Mouse (Mus musculus): ENCODE results near the gene Rps11.
"Not testable (repeated sequence)": the region's sequence is repeated elsewhere in the genome, so short reads cannot be mapped to it uniquely, and the experiment has no call there.

Rps11 gene

DNA sequence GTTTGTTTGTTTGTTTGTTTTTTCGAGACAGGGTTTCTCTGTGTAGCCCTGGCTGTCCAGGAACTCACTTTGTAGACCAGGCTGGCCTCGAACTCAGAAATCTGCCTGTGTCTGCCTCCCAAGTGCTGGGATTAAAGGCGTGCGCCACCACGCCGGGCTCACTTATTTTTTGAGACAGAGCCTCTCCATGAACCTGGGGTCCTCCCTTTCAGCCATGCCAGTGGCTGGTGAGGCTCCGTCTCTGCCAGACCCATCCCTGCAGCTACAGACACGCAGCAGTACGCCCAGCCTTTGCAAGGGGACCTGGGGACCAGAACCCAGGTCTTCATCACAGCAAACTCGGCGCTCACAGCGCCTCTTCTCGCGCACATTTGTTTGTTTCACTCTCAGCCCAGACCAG is 28.3 kb downstream of the Rps11 start:
- in situ Hi-C loops (cut with MboI; ENCODE audit: low pct_unique_long_range_greater_than_20kb in 1 of 2, low sequenced_read_pairs in 2 of 2, unreplicated experiment in 1 of 2): not testable (repeated sequence)

DNA sequence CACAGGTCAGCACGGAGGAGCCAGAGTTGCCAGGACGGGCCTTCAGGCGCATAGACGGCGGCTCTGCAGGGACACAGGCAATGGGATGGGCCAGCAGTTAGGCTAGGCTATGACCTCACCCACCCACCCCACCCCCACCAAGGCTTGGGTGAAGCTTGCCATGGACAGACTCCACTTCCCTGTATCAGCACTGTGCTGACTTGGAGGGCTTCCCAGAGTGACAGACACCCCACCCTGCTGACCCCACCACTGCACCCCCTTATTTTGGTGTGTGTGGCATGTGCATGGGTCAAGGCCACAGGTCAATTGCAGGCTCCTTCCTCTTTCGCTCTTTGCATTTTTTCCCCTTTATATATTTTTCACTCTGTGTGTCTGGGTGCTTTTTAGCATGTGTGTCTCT is 28.9 kb downstream of the Rps11 start:
- in situ Hi-C loops (cut with MboI; ENCODE audit: low pct_unique_long_range_greater_than_20kb in 1 of 2, low sequenced_read_pairs in 2 of 2, unreplicated experiment in 1 of 2): no loop called here

DNA sequence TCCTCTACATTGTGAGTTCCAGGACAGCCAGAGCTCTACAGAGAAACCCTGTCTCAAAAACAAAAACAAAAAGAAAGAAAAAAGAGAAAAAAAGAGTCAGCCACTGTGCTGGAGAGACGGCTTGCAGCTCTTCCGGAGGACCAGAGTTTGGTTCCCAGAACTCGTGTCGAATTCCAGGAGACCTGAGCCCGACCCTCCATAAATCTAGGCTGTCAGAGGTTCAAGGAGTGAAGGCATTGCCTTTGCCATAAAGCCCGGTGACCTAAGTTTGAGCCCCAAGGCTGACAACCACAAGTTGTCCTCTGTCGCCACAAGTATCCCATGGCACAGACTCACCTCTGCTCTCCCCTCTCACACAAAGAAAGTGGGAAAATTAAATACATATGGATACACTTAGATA is 30.1 kb downstream of the Rps11 start:
- in situ Hi-C loops (cut with MboI; ENCODE audit: low pct_unique_long_range_greater_than_20kb in 1 of 2, low sequenced_read_pairs in 2 of 2, unreplicated experiment in 1 of 2): no loop called here

DNA sequence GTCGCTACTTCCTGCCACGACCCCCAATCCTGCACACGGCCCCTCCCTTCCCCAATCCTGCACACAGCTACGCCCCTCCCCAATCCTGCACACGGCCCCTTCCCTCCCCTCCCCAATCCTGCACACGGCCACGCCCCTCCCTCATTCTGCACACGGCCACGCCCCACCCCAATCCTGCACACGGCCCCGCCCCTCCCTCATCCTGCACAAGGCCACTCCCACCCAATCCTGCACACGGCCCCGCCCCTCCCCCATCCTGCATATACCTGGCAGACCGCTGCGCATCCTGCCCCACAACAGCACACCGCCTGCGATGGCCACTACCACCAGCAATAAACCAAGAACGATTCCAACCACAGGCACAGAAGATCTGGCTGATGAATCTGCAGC is 30.7 kb downstream of the Rps11 start:
- in situ Hi-C loops (cut with MboI; ENCODE audit: low pct_unique_long_range_greater_than_20kb in 1 of 2, low sequenced_read_pairs in 2 of 2, unreplicated experiment in 1 of 2): no loop called here

DNA sequence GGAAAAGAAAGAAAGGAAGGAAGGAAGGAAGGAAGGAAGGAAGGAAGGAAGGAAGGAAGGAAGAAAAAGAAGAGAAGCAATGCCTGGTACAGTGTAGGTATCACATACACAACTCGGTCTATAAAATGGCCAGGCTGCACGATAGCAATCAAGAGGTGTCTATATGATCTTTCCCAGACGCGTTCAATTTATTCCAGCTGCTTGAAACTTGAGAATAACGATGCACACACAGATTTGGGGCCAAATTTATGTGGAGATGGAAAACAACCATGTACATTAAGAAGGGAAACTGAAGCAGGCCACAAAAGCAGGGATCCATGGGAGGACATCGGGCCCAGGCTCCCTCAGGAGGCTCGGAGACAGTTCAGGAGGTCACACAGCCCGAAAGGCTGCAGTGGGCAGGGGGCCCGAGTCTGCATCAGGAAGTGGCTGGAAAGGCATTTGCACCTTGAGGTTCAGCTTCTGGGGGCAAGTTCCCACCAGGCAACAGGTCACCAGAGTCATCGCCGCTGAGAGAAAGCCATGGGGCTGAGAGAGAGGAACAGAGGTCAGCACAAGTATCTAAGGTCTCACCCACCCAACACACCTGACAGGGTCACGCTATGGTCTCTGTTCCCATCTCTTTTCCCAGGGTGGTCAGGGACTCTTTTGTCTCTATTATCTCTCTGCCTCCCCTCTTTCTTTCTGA is 31.3 kb downstream of the Rps11 start:
- in situ Hi-C loops (cut with MboI; ENCODE audit: low pct_unique_long_range_greater_than_20kb in 1 of 2, low sequenced_read_pairs in 2 of 2, unreplicated experiment in 1 of 2): no loop called here

DNA sequence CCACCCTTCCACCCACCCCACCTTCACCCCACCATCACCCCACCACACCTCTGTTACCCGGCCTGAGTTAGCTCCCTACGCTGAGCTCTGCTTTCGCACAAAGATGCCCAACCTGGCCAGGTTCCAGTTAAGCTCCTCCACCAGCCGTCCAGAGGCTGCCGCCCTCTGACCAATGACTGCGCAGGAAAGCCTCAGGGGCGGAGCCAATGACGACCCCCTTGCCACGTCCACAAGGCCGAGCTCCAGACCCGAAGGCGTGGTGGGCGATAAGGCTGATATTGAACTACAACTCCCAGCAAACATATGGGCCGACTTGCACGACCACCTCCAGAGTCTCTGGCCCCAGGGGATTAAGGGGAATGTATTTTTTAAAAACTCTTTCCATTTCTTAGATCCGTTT is 32.2 kb downstream of the Rps11 start, which contains the start of gene Rcn3:
TSS of gene Rcn3 (minus strand) at position 174 of the 400 bp plus-strand sequence.
- in situ Hi-C loops (cut with MboI; ENCODE audit: low pct_unique_long_range_greater_than_20kb in 1 of 2, low sequenced_read_pairs in 2 of 2, unreplicated experiment in 1 of 2): no loop called here

DNA sequence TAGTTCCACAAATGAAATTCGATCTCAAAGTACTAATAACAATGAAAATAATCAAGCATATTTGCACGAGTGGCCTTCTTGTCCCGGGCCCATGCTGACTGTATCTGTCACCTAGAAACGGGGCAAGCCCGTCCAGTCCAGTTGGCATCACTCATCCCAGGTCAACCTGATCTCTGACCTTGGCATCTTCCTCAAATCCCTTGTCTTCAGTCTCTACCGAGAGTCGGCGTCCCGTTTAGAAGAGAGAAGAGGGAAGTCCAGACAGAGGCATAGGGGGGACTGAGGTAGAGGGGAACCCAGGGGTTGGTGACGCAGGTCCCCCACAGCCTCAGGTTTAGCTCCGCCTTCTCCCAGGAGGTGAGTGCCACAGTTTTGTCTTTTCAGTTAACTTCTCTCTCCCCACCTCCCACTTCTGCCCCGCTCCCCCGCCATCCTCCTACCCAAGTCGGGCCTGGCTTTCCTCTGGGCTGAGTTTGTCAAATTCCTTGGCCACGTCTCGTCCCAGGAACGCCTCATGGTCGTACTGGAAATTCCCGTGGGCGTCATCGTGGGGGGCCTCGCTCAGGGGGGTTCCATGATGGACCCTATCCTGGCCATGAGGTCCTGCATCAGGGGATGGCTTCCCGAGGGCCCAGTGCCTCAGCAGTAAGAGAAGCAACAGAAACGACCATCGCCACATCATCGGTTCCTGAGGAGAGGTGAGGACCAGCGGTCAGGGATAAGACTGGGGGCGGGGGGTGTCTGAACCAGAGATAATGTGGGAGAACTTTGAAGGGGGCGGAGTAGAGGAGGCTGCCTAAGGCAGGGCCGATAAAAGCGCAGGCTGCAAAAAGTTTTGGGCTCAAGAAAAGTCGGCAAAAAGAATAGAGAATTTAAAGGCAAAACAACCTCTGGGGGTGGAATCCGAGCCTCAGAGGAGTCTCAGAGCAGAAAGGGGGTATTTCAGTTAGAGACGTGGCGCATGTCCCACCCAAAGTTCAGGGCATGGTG is 32.9 kb downstream of the Rps11 start:
- in situ Hi-C loops (cut with MboI; ENCODE audit: low pct_unique_long_range_greater_than_20kb in 1 of 2, low sequenced_read_pairs in 2 of 2, unreplicated experiment in 1 of 2): no loop called here

DNA sequence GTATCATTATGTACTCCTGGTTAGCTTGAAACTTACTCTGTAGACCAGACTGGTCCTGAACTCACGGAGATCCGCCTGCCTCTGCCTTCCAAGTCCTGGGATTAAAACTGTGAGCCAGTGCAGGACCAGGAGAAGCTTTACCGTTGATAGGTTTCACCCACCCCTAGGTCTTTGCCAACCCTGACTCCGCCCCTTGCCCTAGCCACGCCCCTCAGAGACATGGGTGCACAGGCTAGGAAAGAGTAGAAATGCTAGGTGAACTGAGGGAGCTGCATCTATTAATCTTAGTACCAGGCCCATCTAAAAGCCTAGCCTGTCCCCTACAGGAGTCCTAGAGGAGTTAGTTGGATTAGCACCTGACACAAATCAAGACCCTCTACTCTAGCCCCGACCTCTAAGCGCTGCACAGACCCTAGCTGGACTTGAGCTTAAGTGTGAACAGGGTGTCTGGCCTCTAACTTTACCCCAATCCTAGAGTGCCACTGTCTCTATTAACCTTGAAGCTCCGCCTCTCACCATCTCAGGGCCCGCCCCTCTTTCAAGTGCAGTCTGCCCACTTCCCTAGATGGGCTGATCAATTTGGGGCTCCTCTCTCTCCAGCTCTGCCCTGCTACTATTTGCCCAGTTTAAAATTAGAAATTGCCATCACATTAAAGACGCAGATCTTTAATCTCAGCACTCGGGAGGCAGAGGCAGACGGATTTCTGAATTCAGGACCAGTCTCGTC is 33.8 kb downstream of the Rps11 start:
- in situ Hi-C loops (cut with MboI; ENCODE audit: low pct_unique_long_range_greater_than_20kb in 1 of 2, low sequenced_read_pairs in 2 of 2, unreplicated experiment in 1 of 2): no loop called here

DNA sequence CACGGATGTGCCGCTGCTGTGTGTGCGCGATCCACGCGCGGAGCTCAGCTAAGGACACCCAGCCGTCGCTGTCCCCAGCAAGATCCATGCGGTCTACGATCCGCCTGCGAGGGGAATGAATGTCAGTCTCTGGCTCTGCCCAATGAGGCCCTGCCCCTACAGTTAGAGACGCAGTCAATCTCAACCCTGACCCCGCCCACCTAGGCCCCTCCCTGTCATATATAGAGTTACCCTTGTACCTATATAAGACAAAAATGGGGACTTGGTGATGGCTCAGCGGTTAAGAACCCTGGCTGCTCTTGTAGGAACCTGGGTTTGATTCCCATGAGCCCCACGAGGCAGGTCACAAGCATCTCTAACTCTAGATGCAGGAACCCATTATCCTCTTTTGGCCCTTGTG is 35.6 kb downstream of the Rps11 start:
- in situ Hi-C loops (cut with MboI; ENCODE audit: low pct_unique_long_range_greater_than_20kb in 1 of 2, low sequenced_read_pairs in 2 of 2, unreplicated experiment in 1 of 2): no loop called here

DNA sequence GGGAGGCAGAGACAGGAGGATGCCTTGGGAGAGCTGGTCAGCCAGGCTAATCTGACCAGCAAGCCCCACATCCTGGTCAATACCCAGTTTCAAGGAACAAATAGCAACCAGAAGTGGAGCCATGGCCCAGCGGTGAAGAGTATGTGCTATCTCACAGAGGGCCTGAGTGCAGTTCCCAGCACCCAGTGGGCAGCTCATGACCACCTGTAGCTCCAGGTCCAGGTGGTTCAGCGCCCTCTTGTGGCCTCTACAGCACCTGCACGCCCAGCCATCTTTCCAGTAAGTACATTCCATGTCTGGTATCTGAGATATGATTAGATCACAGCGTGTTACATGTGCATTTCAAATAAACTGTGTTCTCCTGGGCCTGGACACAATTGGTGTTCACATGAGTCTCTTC is 38.2 kb downstream of the Rps11 start:
- in situ Hi-C loops (cut with MboI; ENCODE audit: low pct_unique_long_range_greater_than_20kb in 1 of 2, low sequenced_read_pairs in 2 of 2, unreplicated experiment in 1 of 2): no loop called here

DNA sequence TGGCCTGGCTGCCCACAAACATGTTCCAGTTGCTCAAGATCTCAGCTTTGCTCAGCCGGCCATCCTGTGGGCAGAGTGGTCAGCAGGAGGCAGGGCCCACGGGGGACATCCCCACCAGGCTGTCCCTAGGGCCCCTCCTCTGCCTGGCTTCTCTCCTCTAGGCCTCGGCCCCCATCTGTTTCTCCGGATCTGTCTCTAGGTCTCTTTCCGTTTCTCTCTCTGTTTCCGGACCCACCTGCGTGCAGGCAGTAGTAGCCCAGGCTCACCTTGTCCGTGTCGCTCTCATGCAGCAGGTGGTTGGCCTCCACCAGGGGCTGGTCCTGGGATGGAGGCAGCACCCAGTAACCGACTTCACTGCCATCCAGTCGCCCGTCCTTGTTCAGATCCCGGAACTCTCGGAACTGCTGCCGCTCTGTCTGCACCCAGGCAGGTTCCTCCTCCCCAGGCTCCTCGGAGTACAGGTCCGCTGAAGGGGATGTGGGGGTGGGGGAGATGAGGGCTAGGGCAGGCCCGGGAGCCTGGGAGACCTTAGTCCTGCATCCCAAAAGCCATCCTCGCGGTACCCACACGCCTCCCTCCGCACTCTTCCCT is 40.8 kb downstream of the Rps11 start:
- in situ Hi-C loops (cut with MboI; ENCODE audit: low pct_unique_long_range_greater_than_20kb in 1 of 2, low sequenced_read_pairs in 2 of 2, unreplicated experiment in 1 of 2): no loop called here

DNA sequence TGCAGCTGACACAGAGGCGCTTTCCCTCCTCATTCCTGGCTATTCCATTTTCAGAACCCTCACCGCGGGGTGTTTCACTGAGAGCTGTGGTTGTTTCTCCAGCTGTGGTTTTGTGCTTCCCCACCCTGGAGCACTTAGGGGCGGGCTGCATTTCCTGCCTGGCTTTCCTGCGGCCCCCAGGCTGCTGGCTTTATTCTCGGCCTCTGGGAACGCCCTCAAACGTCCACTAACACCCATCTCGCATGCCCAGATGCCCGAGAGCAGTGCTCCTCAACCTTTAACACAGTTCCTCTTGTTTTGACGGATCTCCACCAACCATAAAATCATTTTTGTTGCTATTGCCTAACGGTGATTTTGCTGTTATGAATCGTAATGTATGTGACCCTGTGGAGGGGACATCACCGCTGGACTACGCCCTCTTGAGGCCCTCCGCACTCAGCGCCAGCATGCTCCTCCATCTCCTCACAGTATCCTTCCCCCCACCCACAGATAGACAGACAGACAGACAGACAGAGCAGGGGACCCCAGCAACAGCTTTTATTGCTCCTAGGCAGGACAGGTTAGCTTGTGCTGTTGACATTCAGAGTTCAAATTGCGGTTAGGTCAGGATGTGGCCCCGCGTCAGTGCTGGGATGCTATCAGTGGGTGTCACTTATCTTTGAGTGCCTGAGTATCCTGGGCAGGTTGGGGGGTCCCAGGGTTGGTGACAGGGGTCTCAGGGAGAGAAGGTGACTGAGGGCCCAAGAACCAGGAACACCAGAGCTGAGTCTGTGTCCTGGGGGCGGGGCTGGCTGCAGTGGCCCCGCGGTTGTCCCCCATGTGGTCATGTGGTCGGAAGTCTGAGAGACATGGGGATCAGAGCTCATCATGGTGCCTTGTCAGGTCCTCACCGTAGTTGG is 41.6 kb downstream of the Rps11 start:
- in situ Hi-C loops (cut with MboI; ENCODE audit: low pct_unique_long_range_greater_than_20kb in 1 of 2, low sequenced_read_pairs in 2 of 2, unreplicated experiment in 1 of 2): no loop called here

DNA sequence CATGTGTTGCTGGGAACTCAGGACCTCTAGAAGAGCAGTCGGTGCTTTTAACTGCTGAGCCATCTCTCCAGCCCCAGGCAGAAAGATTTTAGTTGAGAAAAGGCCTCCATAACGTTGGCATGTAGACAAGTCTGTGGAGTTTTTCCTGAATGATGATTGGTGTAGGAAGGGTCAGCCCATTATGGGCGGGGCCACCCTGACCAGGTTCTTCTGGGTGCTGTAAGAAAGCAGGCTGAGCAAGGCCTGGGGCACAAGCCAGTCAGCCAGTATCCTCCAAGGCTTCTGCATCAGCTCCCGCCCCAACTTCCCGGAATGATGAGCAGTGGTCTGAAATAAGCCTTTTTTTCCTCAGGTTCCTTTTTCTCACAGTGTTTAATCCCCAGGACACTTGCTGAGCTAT is 43.2 kb downstream of the Rps11 start:
- in situ Hi-C loops (cut with MboI; ENCODE audit: low pct_unique_long_range_greater_than_20kb in 1 of 2, low sequenced_read_pairs in 2 of 2, unreplicated experiment in 1 of 2): no loop called here

DNA sequence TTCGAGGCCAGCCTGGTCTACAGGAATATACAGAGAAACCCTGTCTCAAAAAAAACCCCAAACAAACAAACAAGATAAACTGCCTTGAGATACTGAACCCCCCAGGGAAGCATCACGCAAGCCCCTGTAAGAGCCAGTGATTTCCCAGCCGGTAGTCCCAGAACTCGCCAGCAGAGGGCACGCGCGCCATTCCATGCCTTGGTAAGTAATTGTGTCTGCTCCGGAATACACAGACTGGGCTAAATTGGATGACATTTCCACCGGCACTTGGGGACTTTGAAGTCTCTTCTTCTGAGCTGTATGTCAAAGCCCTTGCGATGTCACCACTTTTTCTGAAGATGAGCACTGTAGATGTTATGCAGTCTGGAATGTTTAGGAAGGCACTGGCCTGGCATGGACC is 44.4 kb downstream of the Rps11 start:
- in situ Hi-C loops (cut with MboI; ENCODE audit: low pct_unique_long_range_greater_than_20kb in 1 of 2, low sequenced_read_pairs in 2 of 2, unreplicated experiment in 1 of 2): no loop called here

DNA sequence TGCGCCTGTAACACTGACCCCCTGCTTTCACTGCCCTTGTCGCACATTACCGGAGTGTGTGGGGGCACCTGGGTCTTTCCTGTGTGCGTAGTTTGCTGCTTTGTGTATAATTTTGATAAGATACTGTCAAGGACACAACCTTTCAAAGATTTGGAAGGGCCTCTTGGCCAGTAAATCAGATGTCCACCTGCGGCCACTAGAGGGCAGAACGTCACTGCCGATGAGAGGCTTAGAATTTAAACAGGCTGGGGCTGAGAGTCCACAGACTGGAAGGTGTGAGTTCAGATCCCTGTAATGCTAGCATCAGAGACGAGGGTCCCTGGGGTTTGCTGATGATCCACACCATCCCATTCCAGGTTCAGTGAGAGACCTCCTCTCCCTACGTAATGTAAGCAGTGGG is 45.7 kb downstream of the Rps11 start:
- in situ Hi-C loops (cut with MboI; ENCODE audit: low pct_unique_long_range_greater_than_20kb in 1 of 2, low sequenced_read_pairs in 2 of 2, unreplicated experiment in 1 of 2): no loop called here

DNA sequence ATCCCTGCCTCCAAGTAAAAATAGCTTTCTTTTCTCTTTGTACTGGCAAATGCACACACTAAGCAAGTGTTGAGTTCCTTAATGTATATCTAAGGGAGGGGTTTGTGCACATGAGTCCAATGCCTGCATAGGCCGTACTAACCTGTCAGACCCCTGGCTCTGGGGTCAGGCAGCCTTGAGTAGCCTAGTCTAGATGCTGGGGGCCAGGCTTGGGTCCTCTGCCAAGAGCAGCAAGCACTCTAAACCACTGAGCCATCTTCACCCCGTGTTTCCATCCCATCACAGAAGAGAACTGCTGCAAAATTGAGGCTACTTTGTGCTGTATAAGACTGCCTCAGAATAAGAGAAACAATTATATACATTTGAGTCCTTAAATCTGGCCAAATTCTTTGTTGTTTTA is 46.4 kb downstream of the Rps11 start:
- in situ Hi-C loops (cut with MboI; ENCODE audit: low pct_unique_long_range_greater_than_20kb in 1 of 2, low sequenced_read_pairs in 2 of 2, unreplicated experiment in 1 of 2): no loop called here

DNA sequence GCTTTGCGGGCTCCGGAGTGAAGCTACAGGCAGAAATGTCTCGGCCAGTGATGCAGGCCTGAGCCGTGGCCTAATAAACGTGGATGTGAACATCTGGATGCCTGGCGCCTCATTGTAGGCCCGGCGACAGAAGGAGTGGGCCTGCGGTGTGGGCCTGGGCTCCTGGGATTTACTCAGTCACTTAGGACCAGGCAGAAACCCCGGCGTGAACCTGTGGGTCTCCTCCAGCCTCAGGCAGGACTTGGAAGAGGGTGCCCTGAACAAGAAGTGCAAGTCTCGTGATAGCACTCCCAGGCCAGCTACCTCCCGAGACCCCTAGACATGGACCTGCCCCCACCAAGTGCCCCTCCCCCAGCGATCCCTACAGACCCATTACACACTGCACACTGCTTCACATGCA is 46.9 kb downstream of the Rps11 start:
- in situ Hi-C loops (cut with MboI; ENCODE audit: low pct_unique_long_range_greater_than_20kb in 1 of 2, low sequenced_read_pairs in 2 of 2, unreplicated experiment in 1 of 2): no loop called here

DNA sequence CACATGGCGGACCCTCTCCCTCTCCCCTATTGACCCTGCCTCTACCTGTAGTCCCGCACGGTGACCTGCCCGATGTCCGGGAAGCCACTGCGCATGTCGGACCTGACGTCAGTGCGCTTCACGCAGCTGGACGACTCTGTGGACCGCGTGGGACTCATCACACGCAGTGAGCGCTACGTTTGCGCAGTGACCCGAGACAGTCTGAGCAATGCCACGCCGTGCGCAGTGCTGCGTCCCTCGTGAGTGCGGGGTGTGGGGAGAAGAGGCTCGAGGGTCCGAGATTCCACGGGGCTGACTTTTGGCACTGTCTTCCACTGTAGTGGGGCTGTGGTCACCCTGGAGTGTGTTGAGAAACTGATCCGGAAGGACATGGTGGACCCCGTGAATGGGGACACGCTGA is 47.7 kb downstream of the Rps11 start:
- in situ Hi-C loops (cut with MboI; ENCODE audit: low pct_unique_long_range_greater_than_20kb in 1 of 2, low sequenced_read_pairs in 2 of 2, unreplicated experiment in 1 of 2): no loop called here

All from mouse embryonic stem cell (cell line).